Mouse (Mus musculus) T-helper 1 cell (primary cell): ENCODE results near the gene Gm44502.

Experiments
- in situ Hi-C: fragments of 300-600 bp; cut with MboI, MseI; formaldehyde crosslinking; loops from one replicate; pipeline ENCODE4 v1.15.1; 2025; ENCODE audit warnings: high pct_unique_total_duplicates

Gm44502 gene

DNA sequence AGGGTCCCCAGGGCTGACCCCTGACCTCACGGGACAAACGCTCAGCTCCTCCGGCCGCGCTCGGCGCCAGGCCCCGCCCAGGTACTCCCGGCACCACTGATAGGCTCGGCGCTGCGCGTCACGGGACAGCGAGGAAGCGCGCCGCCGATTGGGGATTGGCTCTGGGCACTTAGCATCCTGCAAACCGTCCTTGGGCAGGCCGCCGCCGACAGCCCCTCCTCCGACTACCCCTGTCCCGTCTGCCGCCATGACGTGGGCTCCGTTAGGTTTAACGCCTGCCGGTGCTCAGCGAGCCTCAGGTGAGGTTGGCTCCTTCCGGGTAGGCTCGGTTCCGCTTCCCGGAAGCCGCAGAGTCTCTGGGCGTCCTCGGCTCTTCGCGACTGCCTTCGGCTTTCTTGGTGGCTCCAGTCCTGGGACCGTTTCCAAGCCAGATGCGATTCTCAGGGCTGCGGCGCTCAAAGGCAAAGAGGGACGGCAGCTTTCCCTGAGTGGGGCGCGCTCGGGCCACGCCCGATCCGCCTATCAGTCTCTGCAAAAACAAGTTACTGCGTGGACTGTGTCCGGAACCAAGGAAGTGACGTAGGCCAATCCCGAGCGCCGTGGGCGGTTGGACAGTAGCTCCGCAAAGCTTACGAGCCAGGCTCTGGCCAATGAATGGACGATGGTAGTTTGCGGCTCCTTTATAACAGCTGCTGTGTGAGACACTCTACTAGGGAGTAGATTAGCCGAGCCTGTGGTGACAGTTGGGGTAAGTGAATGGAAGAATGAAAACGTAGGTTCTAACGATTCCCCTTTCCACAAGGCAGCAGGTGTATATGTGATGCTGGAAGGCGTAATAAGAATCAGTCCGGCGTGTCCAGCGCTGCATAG, at the start of gene Gm44502, which contains the start of the genes C730034F03Rik and Chkb:
Gene Gm44502, minus strand, starts transcription at position 345 of the 870 bp plus-strand sequence.
Gene C730034F03Rik, plus strand, starts transcription at position 238 of the 870 bp plus-strand sequence.
Gene Chkb, minus strand, starts transcription at position 557 of the 870 bp plus-strand sequence.
- in situ Hi-C loops: loop anchor here (5.0 kb wide), 1 partner anchor 57 kb away; the partner anchor contains the start of gene Sco2

GRCm38 (mm10) chr15:89478622-89479021, 49.1 kb upstream of the Gm44502 start:
- in situ Hi-C loops: no loop called here

DNA sequence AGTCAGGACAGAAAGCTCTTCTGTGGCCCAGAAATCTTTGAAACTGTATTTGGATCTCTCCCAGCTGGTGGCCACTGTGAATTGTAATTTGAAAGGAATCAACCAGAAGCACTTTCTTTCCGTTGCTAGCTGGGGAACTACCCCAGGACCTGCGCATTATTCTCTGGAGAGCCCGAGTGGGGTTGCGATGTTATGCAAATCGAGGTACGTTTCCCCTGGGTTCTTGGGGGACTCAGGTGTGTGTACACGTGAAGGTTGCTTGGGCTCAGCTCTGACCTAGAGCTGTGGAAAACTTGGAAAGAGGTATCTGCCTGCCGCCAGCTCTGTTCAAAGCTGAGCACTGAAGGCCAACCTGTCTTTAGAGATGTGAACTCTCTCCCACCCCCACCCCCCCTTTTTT, 48.3 kb upstream of the Gm44502 start:
- in situ Hi-C loops: no loop called here

GRCm38 (mm10) chr15:89477091-89477491, 47.6 kb upstream of the Gm44502 start, which contains the start of gene Arsa:
Gene Arsa, minus strand, starts transcription at chr15:89477425.
- in situ Hi-C loops: no loop called here

GRCm38 (mm10) chr15:89476475-89476815, 46.9 kb upstream of the Gm44502 start:
- in situ Hi-C loops: no loop called here

- in situ Hi-C loops: no loop called here
Measured at GRCm38 (mm10) chr15:89475611-89476474, 46.3 kb upstream of the Gm44502 start.

DNA sequence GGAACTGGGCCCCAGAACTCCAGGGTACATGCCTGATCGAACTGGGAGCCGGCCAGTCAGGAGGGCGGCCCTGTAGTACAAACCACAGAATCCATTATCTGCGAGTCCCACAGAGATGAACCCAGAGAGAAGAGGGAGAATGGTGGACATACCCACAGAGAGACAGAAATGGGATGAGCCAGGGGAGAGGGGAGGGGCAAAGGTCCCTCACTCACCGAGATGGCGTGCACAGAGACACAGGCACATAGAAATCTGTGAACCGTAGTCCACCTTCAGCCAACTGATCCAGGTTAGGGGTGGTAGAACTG, 45.8 kb upstream of the Gm44502 start:
- in situ Hi-C loops: no loop called here

GRCm38 (mm10) chr15:89474596-89475292, 45.2 kb upstream of the Gm44502 start:
- in situ Hi-C loops: no loop called here

DNA sequence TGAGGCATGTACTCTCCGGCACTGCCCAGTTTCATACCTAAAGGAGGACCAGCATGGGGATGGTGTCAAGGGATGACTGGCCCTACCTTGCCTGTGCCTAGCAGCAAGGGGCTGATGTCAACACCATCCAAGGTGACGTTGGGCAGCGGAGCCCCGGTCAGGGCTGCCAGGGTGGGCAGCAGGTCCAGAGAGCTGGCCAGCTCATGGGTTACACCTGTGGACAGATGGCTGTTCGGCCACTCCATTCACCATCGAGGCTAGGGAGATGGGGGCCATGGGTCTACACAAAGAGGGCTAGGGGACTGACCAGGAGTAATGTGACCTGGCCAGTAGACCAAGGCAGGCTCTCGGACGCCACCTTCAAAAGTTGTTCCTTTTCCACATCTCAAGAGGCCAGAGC, 44.4 kb upstream of the Gm44502 start:
- in situ Hi-C loops: no loop called here

- in situ Hi-C loops: no loop called here
Measured at GRCm38 (mm10) chr15:89473370-89473769, 43.9 kb upstream of the Gm44502 start.

DNA sequence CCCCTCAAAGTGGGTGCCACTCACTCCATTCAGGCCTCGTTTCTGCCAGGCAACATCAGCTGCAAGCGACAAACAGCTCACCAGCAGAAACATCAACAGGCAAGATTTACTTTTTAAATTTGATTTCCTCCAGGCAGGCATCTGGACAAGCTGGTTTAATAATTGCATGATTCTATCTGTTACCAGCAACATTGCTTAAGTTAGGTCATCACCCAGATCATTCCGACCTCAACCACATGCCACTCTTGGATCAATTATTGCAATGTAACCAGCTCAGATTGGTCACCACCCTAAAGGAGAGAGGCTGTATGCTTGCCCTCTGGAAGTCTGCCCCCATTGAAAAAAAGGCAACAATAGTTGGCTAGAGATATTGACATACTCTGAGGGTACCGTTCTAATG, 42.0 kb upstream of the Gm44502 start:
- in situ Hi-C loops: no loop called here

- in situ Hi-C loops: no loop called here
Measured at GRCm38 (mm10) chr15:89468577-89468976, 39.1 kb upstream of the Gm44502 start.

DNA sequence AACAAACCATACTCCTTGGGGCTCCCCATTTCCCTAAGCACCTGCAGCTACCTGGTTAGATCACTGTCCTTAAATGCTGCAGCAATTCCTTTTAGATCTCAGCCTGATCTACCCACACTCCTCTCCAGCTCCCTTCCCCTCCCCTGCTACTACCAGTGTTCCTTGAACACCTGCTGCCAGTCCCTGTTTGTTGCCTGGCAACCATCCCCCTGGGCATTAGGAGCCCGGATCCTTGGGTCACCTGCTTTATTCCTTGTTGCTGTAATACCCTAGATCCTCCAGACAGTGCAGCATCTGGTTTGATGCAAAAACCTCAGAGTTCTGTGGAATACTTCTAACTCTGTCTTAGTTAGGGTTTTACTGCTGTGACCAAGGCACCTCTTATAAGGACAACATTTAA, 35.6 kb upstream of the Gm44502 start:
- in situ Hi-C loops: no loop called here

DNA sequence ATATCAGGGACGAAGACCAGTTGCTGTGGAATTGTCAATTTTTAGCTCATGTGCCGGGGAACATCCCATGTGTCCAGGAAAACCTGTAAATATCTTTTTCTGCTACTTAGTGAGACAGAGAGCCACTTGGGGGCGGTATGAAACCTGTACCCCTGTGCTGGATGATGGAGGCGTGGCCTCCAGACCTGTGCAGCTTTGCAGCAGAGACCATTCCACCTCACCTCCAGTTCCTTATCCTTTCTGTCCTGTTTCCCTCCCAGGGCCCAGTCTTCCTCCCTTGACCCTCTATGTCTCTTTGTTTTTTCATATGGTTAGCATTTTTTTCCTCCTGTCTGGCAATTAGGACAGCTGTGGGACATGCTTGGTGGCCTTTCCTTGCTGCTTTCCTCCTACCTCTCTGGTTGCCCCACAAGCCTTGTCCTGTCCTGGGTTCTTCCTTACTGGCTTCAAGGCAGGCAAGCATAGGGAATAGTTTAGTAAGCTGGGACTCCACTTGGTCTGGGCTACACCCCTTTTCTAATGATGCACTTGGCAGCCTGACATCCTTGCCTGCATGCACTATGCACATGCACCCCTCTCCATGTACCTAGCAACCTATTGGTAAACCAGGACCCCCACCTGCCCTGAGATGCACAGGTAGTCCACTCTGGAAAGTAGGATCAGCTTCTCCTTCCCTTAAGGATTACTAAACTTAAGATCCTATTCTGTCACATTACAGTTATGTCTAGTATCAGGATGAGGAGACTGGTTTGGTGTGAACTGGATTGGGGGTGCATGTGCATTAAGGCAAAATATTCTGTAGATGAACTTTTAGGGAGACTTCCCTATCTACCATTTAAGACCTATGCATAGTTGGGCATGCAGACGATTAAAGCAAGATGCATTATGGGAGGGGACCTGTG, 34.1 kb upstream of the Gm44502 start:
- in situ Hi-C loops: no loop called here

DNA sequence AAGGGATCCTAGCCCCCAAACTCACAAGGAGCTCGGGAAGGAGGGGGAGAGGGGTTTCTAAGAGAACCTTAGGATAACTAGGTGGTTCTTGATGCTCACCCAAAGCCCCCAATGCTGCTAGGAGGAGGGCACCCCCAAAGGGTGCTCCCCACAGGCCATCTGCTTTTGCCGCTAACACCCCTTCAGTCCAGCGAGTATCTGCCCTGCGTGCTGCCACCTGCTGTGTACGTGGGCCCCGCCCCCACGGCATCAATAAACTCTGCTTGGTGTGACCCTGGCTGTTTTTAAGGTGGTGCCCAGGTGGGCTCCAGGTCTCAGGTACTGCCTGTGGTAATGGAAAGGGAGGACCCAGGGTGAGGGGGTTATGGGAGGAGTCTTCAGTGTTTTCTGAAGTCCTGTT, 32.7 kb upstream of the Gm44502 start:
- in situ Hi-C loops: no loop called here

DNA sequence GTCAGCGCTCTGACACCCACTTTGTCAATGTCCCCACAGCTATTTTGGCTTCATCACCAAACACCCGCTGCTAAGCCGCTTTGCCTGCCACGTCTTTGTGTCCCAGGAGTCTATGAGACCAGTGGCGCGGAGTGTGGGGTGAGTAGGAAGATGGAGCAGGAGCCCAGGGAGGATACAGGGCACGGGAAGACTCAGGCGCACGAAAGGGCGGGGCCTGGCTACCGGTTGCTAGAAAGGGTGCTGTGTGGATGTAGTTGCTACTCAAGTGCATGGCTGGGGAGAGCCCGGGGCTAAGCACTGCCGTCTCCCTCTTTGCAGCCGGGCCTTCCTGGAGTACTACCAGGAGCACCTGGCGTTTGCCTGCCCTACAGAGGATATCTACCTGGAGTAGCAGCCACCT, 31.8 kb upstream of the Gm44502 start:
- in situ Hi-C loops: no loop called here

- in situ Hi-C loops: no loop called here
Measured at GRCm38 (mm10) chr15:89460298-89460697, 30.8 kb upstream of the Gm44502 start.

DNA sequence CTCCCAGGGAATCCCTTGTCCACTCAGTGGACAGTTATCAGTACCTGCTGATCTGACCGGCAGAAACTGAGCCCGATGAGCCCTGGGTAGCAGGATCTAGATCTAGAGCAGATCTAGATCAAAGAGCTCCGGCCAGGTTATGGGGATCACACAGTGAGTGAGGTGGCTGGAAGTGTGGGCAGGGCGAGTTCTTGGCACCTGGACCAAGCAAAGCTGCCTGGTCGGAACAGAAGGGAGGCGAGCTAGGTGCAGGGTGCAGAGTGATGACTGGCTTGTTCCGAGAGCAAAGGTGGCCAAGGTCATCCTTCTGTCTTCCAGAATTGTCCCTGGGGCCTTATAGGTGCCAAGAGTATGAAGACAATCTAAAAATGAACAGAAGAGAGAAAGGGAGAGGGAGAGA, 30.3 kb upstream of the Gm44502 start:
- in situ Hi-C loops: no loop called here

- in situ Hi-C loops: no loop called here
Measured at GRCm38 (mm10) chr15:89458942-89459341, 29.4 kb upstream of the Gm44502 start.

DNA sequence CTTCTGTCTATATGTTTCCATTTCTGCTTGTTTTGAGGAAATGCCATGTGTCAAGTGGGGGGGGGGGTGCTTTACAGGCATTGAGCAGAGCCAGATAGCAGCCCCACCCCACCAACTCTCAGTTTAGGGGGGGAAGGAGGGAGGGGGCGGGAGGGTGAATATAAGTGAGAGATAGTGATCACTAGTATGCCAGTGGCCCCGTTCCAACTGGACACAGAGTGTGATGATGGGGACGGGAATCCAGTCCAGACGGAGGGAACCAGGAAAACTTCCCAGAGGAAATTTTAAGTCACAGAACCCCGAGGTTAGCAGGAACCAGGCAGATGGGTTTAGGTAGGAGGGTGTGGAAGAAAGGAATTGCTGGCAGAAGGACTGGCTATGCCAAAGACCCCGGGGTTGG, 26.1 kb upstream of the Gm44502 start:
- in situ Hi-C loops: no loop called here

DNA sequence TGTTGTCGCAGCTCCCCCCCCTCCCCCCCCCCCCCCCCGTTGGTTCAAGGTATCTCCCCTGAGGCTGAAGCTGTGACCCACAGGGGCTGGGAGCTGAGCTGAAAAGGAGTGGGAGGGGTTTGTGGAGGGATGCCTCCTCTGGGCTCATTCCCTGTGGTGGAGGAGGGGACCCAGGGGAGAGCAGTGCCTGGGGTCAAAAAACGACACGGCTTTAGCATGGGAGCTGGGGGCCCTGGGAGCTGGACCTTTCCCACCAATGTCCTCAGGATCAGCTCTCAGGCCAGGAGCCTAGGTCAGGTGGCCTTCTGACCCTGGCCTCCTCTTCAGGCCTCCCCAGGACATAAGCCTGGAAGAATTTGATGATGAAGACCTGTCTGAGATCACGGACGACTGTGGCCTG, 25.4 kb upstream of the Gm44502 start:
- in situ Hi-C loops: no loop called here
